Mouse (Mus musculus): ENCODE measurements around the gene Apoe. TPM values are rescaled to one million over a fixed set of nuclear protein-coding genes. Genes with fewer than 3 reads are reported as not detected.
A peak's percentile ranks its signal among the peaks of the same experiment; 100 is the strongest.

The Apoe gene
- polyA plus RNA-seq, 1 experiment from 2014 or later = 168 TPM

- peaks cover 14% of the 10 kb centered on the region for H3K4me1 ChIP-seq
- H3K9me3 ChIP-seq = no peaks in the 10 kb centered on the region
- no peak overlapping the region for H3K4me3 ChIP-seq
- H3K36me3 ChIP-seq (replicated peaks) = no peaks in the 10 kb centered on the region
- H3K27me3 ChIP-seq (replicated peaks; ENCODE audit: low read depth, poor library complexity, severe bottlenecking) = no peaks in the 10 kb centered on the region; the same call in 1 of the 2 replicates
- 85% methylated on average over 6 of the region's 6 CpGs for WGBS
- H3K27ac ChIP-seq (replicated peaks) = no peak overlapping the region
- DNase-seq (ENCODE audit: low spot score) = no peak
Measured at GRCm38 (mm10) chr7:19683771-19684201, 15.2 kb downstream of the Apoe start.

GRCm38 (mm10) chr7:19682979-19683378 lies 16.0 kb downstream of the Apoe start:
- H3K4me1 ChIP-seq = peaks cover 14% of the 10 kb centered on the region

GRCm38 (mm10) chr7:19681202-19681694 lies 17.7 kb downstream of the Apoe start, which contains the start of the genes Gm44805 and Apoc4:
Gm44805 (minus strand) TSS chr7:19681423.
Apoc4 (minus strand) TSS chr7:19681479.
- peaks cover 5% of the 10 kb centered on the region for H3K4me1 ChIP-seq
- H3K36me3 ChIP-seq (replicated peaks) = no peaks in the 10 kb centered on the region
- H3K4me3 ChIP-seq = no peak within 1 kb of the TSS
- WGBS = 63% methylated on average over 8 of the region's 8 CpGs
- no peaks in the 10 kb centered on the region for H3K9me3 ChIP-seq
- no peaks in the 10 kb centered on the region; the same call in 1 of the 2 replicates for H3K27me3 ChIP-seq (replicated peaks; ENCODE audit: low read depth, poor library complexity, severe bottlenecking)
- no peak for DNase-seq (ENCODE audit: low spot score)
- H3K27ac ChIP-seq (replicated peaks) = no peak within 1 kb of the TSS

More at GRCm38 (mm10) chr7:19682979-19683378, 16.0 kb downstream of the Apoe start:
- Histone ChIP-seq H3K4me3 (no peak overlapping the region), H3K36me3 (replicated peaks) (no peaks in the 10 kb centered on the region), H3K9me3 (no peaks in the 10 kb centered on the region), H3K27ac (replicated peaks) (no peak overlapping the region), H3K27me3 (replicated peaks; ENCODE audit: low read depth, poor library complexity, severe bottlenecking) (no peaks in the 10 kb centered on the region; the same call in 1 of the 2 replicates)
- 77% methylated on average over 3 of the region's 3 CpGs for WGBS
- no peak for DNase-seq (ENCODE audit: low spot score)

GRCm38 (mm10) chr7:19680702-19681101 lies 18.3 kb downstream of the Apoe start:
- DNase-seq (ENCODE audit: low spot score) = no peak
- 84% methylated on average over 2 of the region's 2 CpGs for WGBS
- Histone ChIP-seq H3K4me3 (no peak overlapping the region), H3K27ac (replicated peaks) (no peak overlapping the region), H3K9me3 (no peaks in the 10 kb centered on the region), H3K36me3 (replicated peaks) (no peaks in the 10 kb centered on the region), H3K4me1 (peaks cover under 1% of the 10 kb centered on the region), H3K27me3 (replicated peaks; ENCODE audit: low read depth, poor library complexity, severe bottlenecking) (no peaks in the 10 kb centered on the region; the same call in 1 of the 2 replicates)

- Histone ChIP-seq H3K27me3 (replicated peaks; ENCODE audit: low read depth, poor library complexity, severe bottlenecking) (no peaks in the 10 kb centered on the region; the same call in 1 of the 2 replicates), H3K4me3 (no peak overlapping the region), H3K9me3 (no peaks in the 10 kb centered on the region), H3K36me3 (replicated peaks) (no peaks in the 10 kb centered on the region), H3K4me1 (no peaks in the 10 kb centered on the region), H3K27ac (replicated peaks) (no peak overlapping the region)
- 87% methylated on average over 3 of the region's 3 CpGs for WGBS
- DNase-seq (ENCODE audit: low spot score) = no peak
Measured at GRCm38 (mm10) chr7:19678901-19679300, 20.1 kb downstream of the Apoe start.

- no peaks in the 10 kb centered on the region for H3K36me3 ChIP-seq (replicated peaks)
- no peak within 1 kb of the TSS for H3K4me3 ChIP-seq
- no peaks in the 10 kb centered on the region for H3K4me1 ChIP-seq
- no peak within 1 kb of the TSS for H3K27ac ChIP-seq (replicated peaks)
- no peak for DNase-seq (ENCODE audit: low spot score)
- 69% methylated on average over 8 of the region's 8 CpGs for WGBS
- H3K9me3 ChIP-seq = no peaks in the 10 kb centered on the region
- no peaks in the 10 kb centered on the region; the same call in 1 of the 2 replicates for H3K27me3 ChIP-seq (replicated peaks; ENCODE audit: low read depth, poor library complexity, severe bottlenecking)
Measured at GRCm38 (mm10) chr7:19677872-19678271, 21.1 kb downstream of the Apoe start, which contains the start of gene Apoc2. Apoc2 (minus strand) TSS chr7:19677941.

- DNase-seq (ENCODE audit: low spot score) = no peak
- Histone ChIP-seq H3K9me3 (no peaks in the 10 kb centered on the region), H3K4me1 (no peaks in the 10 kb centered on the region), H3K36me3 (replicated peaks) (no peaks in the 10 kb centered on the region), H3K27ac (replicated peaks) (no peak overlapping the region), H3K27me3 (replicated peaks; ENCODE audit: low read depth, poor library complexity, severe bottlenecking) (no peaks in the 10 kb centered on the region; the same call in 1 of the 2 replicates), H3K4me3 (no peak overlapping the region)
- 70% methylated on average over 1 of the region's 1 CpGs for WGBS
Measured at GRCm38 (mm10) chr7:19676662-19677061, 22.3 kb downstream of the Apoe start.

GRCm38 (mm10) chr7:19675824-19676223 lies 23.2 kb downstream of the Apoe start:
- 84% methylated on average over 10 of the region's 10 CpGs for WGBS

GRCm38 (mm10) chr7:19673083-19673699 lies 25.8 kb downstream of the Apoe start:
- no peaks in the 10 kb centered on the region for H3K9me3 ChIP-seq
- DNase-seq (ENCODE audit: low spot score) = no peak
- peaks cover 9% of the 10 kb centered on the region for H3K4me1 ChIP-seq
- 67% methylated on average over 14 of the region's 14 CpGs for WGBS
- H3K36me3 ChIP-seq (replicated peaks) = no peaks in the 10 kb centered on the region
- H3K27me3 ChIP-seq (replicated peaks; ENCODE audit: low read depth, poor library complexity, severe bottlenecking) = no peaks in the 10 kb centered on the region
- no peak overlapping the region for H3K27ac ChIP-seq (replicated peaks)
- H3K4me3 ChIP-seq = no peak overlapping the region

More at GRCm38 (mm10) chr7:19675824-19676223, 23.2 kb downstream of the Apoe start:
- Histone ChIP-seq H3K4me1 (no peaks in the 10 kb centered on the region), H3K4me3 (no peak overlapping the region), H3K9me3 (no peaks in the 10 kb centered on the region), H3K36me3 (replicated peaks) (no peaks in the 10 kb centered on the region), H3K27me3 (replicated peaks; ENCODE audit: low read depth, poor library complexity, severe bottlenecking) (no peaks in the 10 kb centered on the region), H3K27ac (replicated peaks) (no peak overlapping the region)
- no peak for DNase-seq (ENCODE audit: low spot score)

- 70% methylated on average over 10 of the region's 10 CpGs for WGBS
Measured at GRCm38 (mm10) chr7:19671511-19671910, 27.5 kb downstream of the Apoe start.

GRCm38 (mm10) chr7:19668947-19669721 lies 29.9 kb downstream of the Apoe start:
- peaks cover 18% of the 10 kb centered on the region for H3K4me1 ChIP-seq
- peak overlapping the region; percentile 40 for H3K4me3 ChIP-seq
- WGBS = 10% methylated on average over 10 of the region's 10 CpGs
- H3K27me3 ChIP-seq (replicated peaks; ENCODE audit: low read depth, poor library complexity, severe bottlenecking) = no peaks in the 10 kb centered on the region
- peak; percentile 90 for DNase-seq (ENCODE audit: low spot score)
- H3K9me3 ChIP-seq = no peaks in the 10 kb centered on the region
- H3K27ac ChIP-seq (replicated peaks) = peak overlapping the region; percentile 76
- no peaks in the 10 kb centered on the region for H3K36me3 ChIP-seq (replicated peaks)

More at GRCm38 (mm10) chr7:19671511-19671910, 27.5 kb downstream of the Apoe start:
- peaks cover 9% of the 10 kb centered on the region for H3K4me1 ChIP-seq
- DNase-seq (ENCODE audit: low spot score) = no peak
- no peaks in the 10 kb centered on the region for H3K9me3 ChIP-seq
- H3K27ac ChIP-seq (replicated peaks) = no peak overlapping the region
- no peaks in the 10 kb centered on the region for H3K27me3 ChIP-seq (replicated peaks; ENCODE audit: low read depth, poor library complexity, severe bottlenecking)
- no peak overlapping the region for H3K4me3 ChIP-seq
- no peaks in the 10 kb centered on the region for H3K36me3 ChIP-seq (replicated peaks)

- 80% methylated on average over 2 of the region's 2 CpGs for WGBS
- H3K4me3 ChIP-seq = no peak overlapping the region
- no peak for DNase-seq (ENCODE audit: low spot score)
- H3K27ac ChIP-seq (replicated peaks) = no peak overlapping the region
- no peaks in the 10 kb centered on the region for H3K9me3 ChIP-seq
- peaks cover 6% of the 10 kb centered on the region for H3K36me3 ChIP-seq (replicated peaks)
- no peaks in the 10 kb centered on the region for H3K27me3 ChIP-seq (replicated peaks; ENCODE audit: low read depth, poor library complexity, severe bottlenecking)
- H3K4me1 ChIP-seq = peaks cover 27% of the 10 kb centered on the region
Measured at GRCm38 (mm10) chr7:19667434-19667833, 31.6 kb downstream of the Apoe start.
